Mouse (Mus musculus) layer of hippocampus, postnatal 14 days (tissue): ENCODE data around the gene Tgfbi. TPM values are rescaled to one million over a fixed set of nuclear protein-coding genes. Genes with fewer than 3 reads are reported as not detected.

Experiments used
- DNase-seq, 2 experiments: peaks; one replicate each; pipeline ENCODE4 v3.0.0; 2021 to 2022; ENCODE audit warnings: low spot score in 2 of 2, mixed read lengths in 1 of 2
- total RNA-seq, 2 experiments: library from RNA; stranded (reverse); gene quantifications; 2 replicates each; pipeline ENCODE4 v1.2.3; 2021

The Tgfbi gene
- total RNA-seq, 2 experiments from 2014 or later, result 3.3 to 4.7 TPM

DNA sequence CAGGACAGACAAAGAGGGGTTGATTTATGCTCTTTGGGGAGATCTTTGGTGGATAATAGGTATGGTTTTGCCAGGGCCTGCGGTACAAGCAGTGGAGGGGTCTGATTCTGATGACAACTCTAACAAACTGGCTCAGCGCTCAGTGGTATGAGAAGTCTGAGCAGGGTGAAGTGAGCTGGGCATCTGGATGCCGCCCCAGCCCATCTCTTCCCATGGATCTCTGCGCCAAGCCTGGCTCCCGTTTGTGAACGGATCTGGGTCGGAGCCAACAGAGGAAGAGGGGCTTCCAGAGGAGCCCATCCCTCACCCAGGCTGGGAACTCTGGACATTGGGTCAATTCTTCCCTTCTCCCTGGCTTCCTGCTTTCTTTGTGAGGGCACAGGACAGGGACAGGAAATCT is 74.0 kb downstream of the Tgfbi start:
- DNase-seq, result no peak

Other genes starting within 250 kb of the Tgfbi start
- gene Gm3045, start 182.9 kb upstream of the Tgfbi start, total RNA-seq, result not detected
- under 1 TPM in 1 of 2 experiments, not detected in 1; 0.12 TPM for gene Slc25a48, start 171.2 kb upstream of the Tgfbi start, total RNA-seq
- gene Il9, start 127.3 kb upstream of the Tgfbi start, total RNA-seq, result not detected
- 1 to 10 TPM; 4.3 to 5.7 TPM for gene Fbxl21, start 87.1 kb upstream of the Tgfbi start, total RNA-seq
- gene Lect2, start 61.0 kb upstream of the Tgfbi start, total RNA-seq, result not detected
- 10 to 100 TPM; 26.5 to 28.7 TPM for gene Smad5, start 93.5 kb downstream of the Tgfbi start, total RNA-seq
- gene Gm45623, start 144.3 kb downstream of the Tgfbi start, total RNA-seq, result 1 to 10 TPM; 1.6 to 1.7 TPM